Mouse (Mus musculus): ENCODE results near the gene Rbak. TPM values are rescaled to one million over a fixed set of nuclear protein-coding genes. Genes with fewer than 3 reads are reported as not detected.

Rbak gene
- total RNA-seq (2023): 10 to 100 TPM; 15.0 to 15.4 TPM

GRCm38 (mm10) chr5:143180255-143181076 is at the start of gene Rbak, which contains the start of gene Spdye4b:
Rbak (minus strand) TSS chr5:143180775.
Spdye4b (plus strand) TSS chr5:143181017.

GRCm38 (mm10) chr5:143226790-143227189 is 46.2 kb upstream of the Rbak start, which contains the start of gene Spdye4a:
Spdye4a (minus strand) TSS chr5:143226890.

GRCm38 (mm10) chr5:143147481-143147880 is 33.1 kb downstream of the Rbak start, which contains the start of gene Olfr718-ps1:
Olfr718-ps1 (minus strand) TSS chr5:143147581.

Other genes with a start within 250 kb of the Rbak start
- gene Fscn1, start 220.4 kb downstream of the Rbak start, total RNA-seq (2023): 1 to 10 TPM in 1 of 2 experiments, under 1 TPM in 1; 0.27 to 1.2 TPM
- gene Rnf216, start 67.8 kb downstream of the Rbak start, total RNA-seq (2023): 100 to 1,000 TPM; 128 to 129 TPM
- under 1 TPM; 0.24 to 0.55 TPM for gene Olfr718-ps1, start 33.2 kb downstream of the Rbak start, total RNA-seq (2023)
- not detected for gene Spdye4b, start 242 bp upstream of the Rbak start, total RNA-seq (2023)
- gene Spdye4a, start 46.1 kb upstream of the Rbak start, total RNA-seq (2023): not detected
- gene Zfp12, start 54.4 kb upstream of the Rbak start, total RNA-seq (2023): 10 to 100 TPM; 24.9 to 29.3 TPM
- gene Zfp316, start 89.2 kb upstream of the Rbak start, total RNA-seq (2023): 1 to 10 TPM; 5.6 to 8.8 TPM
- 1 to 10 TPM; 1.1 to 1.2 TPM for gene Zfp853, start 112.8 kb upstream of the Rbak start, total RNA-seq (2023)
- gene E130309D02Rik, start 134.6 kb upstream of the Rbak start, total RNA-seq (2023): 10 to 100 TPM; 33.8 to 40.0 TPM
- 10 to 100 TPM; 60.1 to 68.7 TPM for gene Zdhhc4, start 148.5 kb upstream of the Rbak start, total RNA-seq (2023)
- not detected for gene Grid2ip, start 176.6 kb upstream of the Rbak start, total RNA-seq (2023)
- 10 to 100 TPM; 35.9 to 39.9 TPM for gene Kdelr2, start 223.1 kb upstream of the Rbak start, total RNA-seq (2023)